Mouse (Mus musculus): Measurements from ENCODE around the gene Asb18. TPM values are rescaled to one million over a fixed set of nuclear protein-coding genes. Genes with fewer than 3 reads are reported as not detected.

Asb18 gene
- polyA plus RNA-seq, 1 experiment from 2014 or later = 0.09 TPM

- H3K27me3 ChIP-seq = 0 out of 2 replicates have a peak, but pooled peaks cover 6% of the 10 kb centered on the region
- 76% methylated on average over 3 of the region's 3 CpGs for WGBS
- no peak overlapping the region for H3K4me2 ChIP-seq (replicated peaks)
- H3K27ac ChIP-seq = no peak overlapping the region
- H3K36me3 ChIP-seq = no peaks in the 10 kb centered on the region
- ATAC-seq (ENCODE audit: insufficient number of reproducible peaks, insufficient read depth, low FRiP score, low TSS enrichment) = no peak
- H3K9ac ChIP-seq = no peak overlapping the region
- H3K4me1 ChIP-seq = no peaks in the 10 kb centered on the region
- no peak overlapping the region for H3K4me3 ChIP-seq
- H3K9me3 ChIP-seq = no peaks in the 10 kb centered on the region
Observed at GRCm38 (mm10) chr1:90012168-90012567, 2.3 kb downstream of the Asb18 start.

- H3K9ac ChIP-seq = no peak overlapping the region
- no peak overlapping the region for H3K4me2 ChIP-seq (replicated peaks)
- no peaks in the 10 kb centered on the region for H3K4me1 ChIP-seq
- WGBS = 97% methylated on average over 1 of the region's 1 CpGs
- H3K36me3 ChIP-seq = no peaks in the 10 kb centered on the region
- ATAC-seq (ENCODE audit: insufficient number of reproducible peaks, insufficient read depth, low FRiP score, low TSS enrichment) = no peak
- H3K9me3 ChIP-seq = no peaks in the 10 kb centered on the region
- H3K4me3 ChIP-seq = no peak overlapping the region
- 0 out of 2 replicates have a peak, but pooled peaks cover 6% of the 10 kb centered on the region for H3K27me3 ChIP-seq
- H3K27ac ChIP-seq = no peak overlapping the region
Observed at GRCm38 (mm10) chr1:90010077-90010476, 4.4 kb downstream of the Asb18 start.

GRCm38 (mm10) chr1:90009188-90009587 is 5.3 kb downstream of the Asb18 start:
- H3K36me3 ChIP-seq = no peaks in the 10 kb centered on the region
- peaks cover 6% of the 10 kb centered on the region; the same call in 1 of the 2 replicates for H3K27me3 ChIP-seq
- WGBS = 81% methylated on average over 3 of the region's 3 CpGs
- no peak overlapping the region for H3K4me3 ChIP-seq
- no peak for ATAC-seq (ENCODE audit: insufficient number of reproducible peaks, insufficient read depth, low FRiP score, low TSS enrichment)
- no peaks in the 10 kb centered on the region for H3K4me1 ChIP-seq
- H3K9ac ChIP-seq = no peak overlapping the region
- no peak overlapping the region for H3K4me2 ChIP-seq (replicated peaks)
- H3K27ac ChIP-seq = no peak overlapping the region
- H3K9me3 ChIP-seq = no peaks in the 10 kb centered on the region

- ATAC-seq (ENCODE audit: insufficient number of reproducible peaks, insufficient read depth, low FRiP score, low TSS enrichment) = no peak
- no peaks in the 10 kb centered on the region for H3K36me3 ChIP-seq
- H3K4me1 ChIP-seq = no peaks in the 10 kb centered on the region
- H3K9me3 ChIP-seq = no peaks in the 10 kb centered on the region
- no peak overlapping the region for H3K27ac ChIP-seq
- no peak overlapping the region for H3K4me2 ChIP-seq (replicated peaks)
- no peak overlapping the region for H3K9ac ChIP-seq
- no peak overlapping the region for H3K4me3 ChIP-seq
- H3K27me3 ChIP-seq = peaks cover 6% of the 10 kb centered on the region; the same call in 1 of the 2 replicates
- WGBS = 65% methylated on average over 14 of the region's 14 CpGs
Observed at GRCm38 (mm10) chr1:90006666-90007065, 7.8 kb downstream of the Asb18 start.

GRCm38 (mm10) chr1:90000981-90001380 is 13.5 kb downstream of the Asb18 start:
- Histone ChIP-seq H3K4me1 (0 out of 2 replicates have a peak, but pooled peaks cover 2% of the 10 kb centered on the region), H3K27ac (no peak overlapping the region), H3K27me3 (peaks cover 8% of the 10 kb centered on the region), H3K4me2 (replicated peaks) (no peak overlapping the region), H3K36me3 (no peaks in the 10 kb centered on the region), H3K4me3 (no peak overlapping the region), H3K9ac (no peak overlapping the region), H3K9me3 (no peaks in the 10 kb centered on the region)
- ATAC-seq (ENCODE audit: insufficient number of reproducible peaks, insufficient read depth, low FRiP score, low TSS enrichment) = no peak
- 48% methylated on average over 5 of the region's 5 CpGs for WGBS

GRCm38 (mm10) chr1:89999858-90000257 is 14.6 kb downstream of the Asb18 start:
- WGBS = 74% methylated on average over 3 of the region's 3 CpGs

GRCm38 (mm10) chr1:89998696-89999095 is 15.8 kb downstream of the Asb18 start:
- H3K9ac ChIP-seq = no peak overlapping the region
- H3K4me3 ChIP-seq = no peak overlapping the region
- no peak for ATAC-seq (ENCODE audit: insufficient number of reproducible peaks, insufficient read depth, low FRiP score, low TSS enrichment)
- no peak overlapping the region for H3K27ac ChIP-seq
- 0 out of 2 replicates have a peak, but pooled peaks cover 2% of the 10 kb centered on the region for H3K4me1 ChIP-seq
- H3K4me2 ChIP-seq (replicated peaks) = no peak overlapping the region
- H3K36me3 ChIP-seq = no peaks in the 10 kb centered on the region
- 66% methylated on average over 2 of the region's 2 CpGs for WGBS
- peaks cover 19% of the 10 kb centered on the region for H3K27me3 ChIP-seq
- no peaks in the 10 kb centered on the region for H3K9me3 ChIP-seq

More at GRCm38 (mm10) chr1:89999858-90000257, 14.6 kb downstream of the Asb18 start:
- Histone ChIP-seq H3K27me3 (peaks cover 8% of the 10 kb centered on the region), H3K4me1 (0 out of 2 replicates have a peak, but pooled peaks cover 2% of the 10 kb centered on the region), H3K9ac (no peak overlapping the region), H3K27ac (no peak overlapping the region), H3K4me2 (replicated peaks) (no peak overlapping the region), H3K4me3 (no peak overlapping the region), H3K36me3 (no peaks in the 10 kb centered on the region), H3K9me3 (no peaks in the 10 kb centered on the region)
- ATAC-seq (ENCODE audit: insufficient number of reproducible peaks, insufficient read depth, low FRiP score, low TSS enrichment) = no peak

- 0 out of 2 replicates have a peak, but pooled peaks cover 2% of the 10 kb centered on the region for H3K4me1 ChIP-seq
- 18% methylated on average over 7 of the region's 7 CpGs for WGBS
- H3K36me3 ChIP-seq = no peaks in the 10 kb centered on the region
- no peaks in the 10 kb centered on the region for H3K9me3 ChIP-seq
- peaks cover 25% of the 10 kb centered on the region for H3K27me3 ChIP-seq
- no peak overlapping the region for H3K9ac ChIP-seq
- H3K4me3 ChIP-seq = no peak overlapping the region
- no peak overlapping the region for H3K4me2 ChIP-seq (replicated peaks)
- no peak for ATAC-seq (ENCODE audit: insufficient number of reproducible peaks, insufficient read depth, low FRiP score, low TSS enrichment)
- no peak overlapping the region; the same call in 1 of the 2 replicates for H3K27ac ChIP-seq
Observed at GRCm38 (mm10) chr1:89998076-89998475, 16.4 kb downstream of the Asb18 start.

- no peak overlapping the region for H3K27ac ChIP-seq
- WGBS = 2% methylated on average over 25 of the region's 25 CpGs
- no peaks in the 10 kb centered on the region for H3K9me3 ChIP-seq
- H3K36me3 ChIP-seq = no peaks in the 10 kb centered on the region
- H3K9ac ChIP-seq = 0 out of 2 replicates have a peak overlapping the region, but pooled peaks have one; percentile 16
- H3K4me3 ChIP-seq = peak overlapping the region; percentile 27
- peak overlapping the region; percentile 48 for H3K4me2 ChIP-seq (replicated peaks)
- H3K4me1 ChIP-seq = 0 out of 2 replicates have a peak, but pooled peaks cover 5% of the 10 kb centered on the region
- no peak for ATAC-seq (ENCODE audit: insufficient number of reproducible peaks, insufficient read depth, low FRiP score, low TSS enrichment)
- H3K27me3 ChIP-seq = peaks cover 44% of the 10 kb centered on the region
Observed at GRCm38 (mm10) chr1:89992256-89992655, 22.2 kb downstream of the Asb18 start.

- Histone ChIP-seq H3K27me3 (no peaks in the 10 kb centered on the region), H3K4me2 (replicated peaks) (no peak overlapping the region)
- 88% methylated on average over 8 of the region's 8 CpGs for WGBS
Observed at GRCm38 (mm10) chr1:89977261-89977660, 37.2 kb downstream of the Asb18 start.

GRCm38 (mm10) chr1:89976411-89976810 is 38.1 kb downstream of the Asb18 start:
- 82% methylated on average over 8 of the region's 8 CpGs for WGBS
- Histone ChIP-seq H3K4me3 (no peak overlapping the region), H3K9me3 (no peaks in the 10 kb centered on the region), H3K36me3 (no peaks in the 10 kb centered on the region), H3K4me1 (no peaks in the 10 kb centered on the region), H3K27me3 (peaks cover 3% of the 10 kb centered on the region), H3K27ac (no peak overlapping the region), H3K9ac (no peak overlapping the region), H3K4me2 (replicated peaks) (no peak overlapping the region)
- ATAC-seq (ENCODE audit: insufficient number of reproducible peaks, insufficient read depth, low FRiP score, low TSS enrichment) = no peak

More at GRCm38 (mm10) chr1:89977261-89977660, 37.2 kb downstream of the Asb18 start:
- no peak for ATAC-seq (ENCODE audit: insufficient number of reproducible peaks, insufficient read depth, low FRiP score, low TSS enrichment)
- H3K4me3 ChIP-seq = no peak overlapping the region
- H3K4me1 ChIP-seq = no peaks in the 10 kb centered on the region
- no peaks in the 10 kb centered on the region for H3K36me3 ChIP-seq
- no peak overlapping the region for H3K9ac ChIP-seq
- H3K9me3 ChIP-seq = no peaks in the 10 kb centered on the region
- no peak overlapping the region for H3K27ac ChIP-seq

- H3K4me3 ChIP-seq = no peak overlapping the region
- no peak overlapping the region for H3K4me2 ChIP-seq (replicated peaks)
- no peak overlapping the region for H3K27ac ChIP-seq
- peaks cover 22% of the 10 kb centered on the region for H3K27me3 ChIP-seq
- H3K4me1 ChIP-seq = no peaks in the 10 kb centered on the region
- no peak overlapping the region for H3K9ac ChIP-seq
- WGBS = 71% methylated on average over 8 of the region's 8 CpGs
- no peaks in the 10 kb centered on the region for H3K9me3 ChIP-seq
- H3K36me3 ChIP-seq = no peaks in the 10 kb centered on the region
- no peak for ATAC-seq (ENCODE audit: insufficient number of reproducible peaks, insufficient read depth, low FRiP score, low TSS enrichment)
Observed at GRCm38 (mm10) chr1:89974541-89974940, 39.9 kb downstream of the Asb18 start.

All from embryonic facial prominence, embryonic 12.5 days (tissue).